Mouse (Mus musculus) cortical plate, adult 2 months (tissue): ENCODE measurements at regions not wholly inside any gene's neighbourhood (a gene's known extent, or its start where the extent isn't known, plus 50 kb on each side); places are given as distances from the start of the nearest gene placed in this dataset.

ENCODE experiments used
- CTCF ChIP-seq: fragments of 200-500 bp; IDR thresholded peaks from 2 replicates; pipeline ENCODE4 v1.5.1; 2011; ENCODE audit warnings: mild to moderate bottlenecking, control low read depth, low read length; ENCODE audit not compliant: insufficient read depth; ENCODE audit errors: extremely low read depth
- POLR2A ChIP-seq: fragments of 200-500 bp; IDR thresholded peaks from 2 replicates; pipeline ENCODE4 v1.6.1; 2011; ENCODE audit warnings: mild to moderate bottlenecking, low read length, control low read depth; ENCODE audit not compliant: insufficient read depth; ENCODE audit errors: extremely low read depth

GRCm38 (mm10) chr1:15943041-15943440 is 150.1 kb downstream of the 4930444P10Rik start:
- TF ChIP-seq CTCF (no peak), POLR2A (no peak)
